ENCODE assay signal across 12 mouse cellular contexts in the genomic region with DNA sequence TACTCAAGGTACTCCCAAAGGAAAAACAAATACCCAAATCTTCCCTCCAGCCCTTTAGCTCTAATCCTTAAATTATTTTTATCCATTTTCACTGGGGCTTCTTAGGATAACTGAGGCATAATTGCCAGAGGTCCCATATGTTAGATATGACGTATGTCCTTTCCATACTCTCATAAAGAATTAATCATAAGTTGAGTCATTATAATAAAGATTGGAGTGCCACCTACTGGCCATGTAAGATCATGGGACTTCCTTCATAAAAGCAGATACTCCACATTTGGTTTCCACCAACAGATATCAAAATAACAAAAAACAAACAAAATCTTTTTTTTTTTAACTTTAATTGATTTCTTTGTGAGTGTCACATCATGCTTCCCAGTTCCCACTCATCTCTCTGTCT.
DNase-seq lines count a peak whose midpoint lies in the region; ATAC-seq and TF ChIP-seq lines count a peak whose summit lies in the region.
"Had no signal": no experiment of that assay in that cellular context is flagged by ENCODE, and none has a peak within 500 bp of the region (broad histone marks: within the 10 kb centered on the region; RNA-seq: fewer than 3 reads in every experiment).

No protein-coding gene starts in this region.

- no peak overlapping the region for H3K4me3 ChIP-seq in forebrain, postnatal 0 days (ENCODE audit: low read depth, low read length)
- no peak overlapping the region for H3K4me3 ChIP-seq in forebrain, embryonic 16.5 days (replicated peaks; ENCODE audit: low read length)
- no peak overlapping the region for H3K4me3 ChIP-seq in limb, embryonic 14.5 days (replicated peaks; ENCODE audit: low read length)
- H3K4me3 ChIP-seq in limb, embryonic 10.5 days, result no peak overlapping the region
- no peak overlapping the region for H3K4me3 ChIP-seq in midbrain, embryonic 15.5 days
- H3K4me3 ChIP-seq: limb, embryonic 12.5 days had no signal

- no peak overlapping the region for H3K4me2 ChIP-seq in forebrain, postnatal 0 days (ENCODE audit: low read depth)
- H3K4me2 ChIP-seq in forebrain, embryonic 16.5 days (ENCODE audit: low read length), result no peak overlapping the region
- no peak overlapping the region for H3K4me2 ChIP-seq in limb, embryonic 14.5 days (replicated peaks; ENCODE audit: low read depth, low read length, severe bottlenecking)
- no peak overlapping the region for H3K4me2 ChIP-seq in midbrain, embryonic 15.5 days
- H3K4me2 ChIP-seq: limb, embryonic 12.5 days had no signal

- peak; percentile 71 for TF ChIP-seq CTCF in forebrain, postnatal 0 days (IDR thresholded peaks at IDR 0.05; ENCODE audit: low read depth)

- H3K27me3 ChIP-seq in forebrain, postnatal 0 days (ENCODE audit: insufficient read depth, low read length), result no peaks in the 10 kb centered on the region
- no peaks in the 10 kb centered on the region for H3K27me3 ChIP-seq in forebrain, embryonic 16.5 days (replicated peaks; ENCODE audit: control insufficient read depth, insufficient read depth, low read length)
- H3K27me3 ChIP-seq in limb, embryonic 14.5 days (ENCODE audit: control insufficient read depth, insufficient read depth, low read length), result no peaks in the 10 kb centered on the region
- H3K27me3 ChIP-seq in limb, embryonic 10.5 days (ENCODE audit: low read depth, poor library complexity, severe bottlenecking), result no peaks in the 10 kb centered on the region
- H3K27me3 ChIP-seq in midbrain, embryonic 15.5 days (replicated peaks), result no peaks in the 10 kb centered on the region
- H3K27me3 ChIP-seq: limb, embryonic 12.5 days had no signal

- no peaks in the 10 kb centered on the region for H3K9me3 ChIP-seq in forebrain, postnatal 0 days (ENCODE audit: low read length)
- no peaks in the 10 kb centered on the region for H3K9me3 ChIP-seq in forebrain, embryonic 16.5 days (ENCODE audit: control insufficient read depth, low read length)
- no peaks in the 10 kb centered on the region for H3K9me3 ChIP-seq in limb, embryonic 14.5 days (ENCODE audit: control insufficient read depth, low read length)
- no peaks in the 10 kb centered on the region for H3K9me3 ChIP-seq in limb, embryonic 10.5 days (replicated peaks)
- H3K9me3 ChIP-seq in midbrain, embryonic 15.5 days, result no peaks in the 10 kb centered on the region
- H3K9me3 ChIP-seq: limb, embryonic 12.5 days had no signal

- no peak for TF ChIP-seq POLR2A in limb, embryonic 14.5 days (IDR thresholded peaks at IDR 0.05; ENCODE audit: borderline replicate concordance, extremely low read depth, insufficient read depth, insufficient read length)

- ATAC-seq in forebrain, postnatal 0 days, result no peak
- no peak for ATAC-seq in forebrain, embryonic 16.5 days
- ATAC-seq in limb, embryonic 14.5 days (ENCODE audit: low FRiP score, low read depth), result no peak
- peak; percentile 48; the same call in 1 of the 2 replicates for ATAC-seq in midbrain, embryonic 15.5 days (replicated peaks)

- H3K4me1 ChIP-seq in forebrain, postnatal 0 days (ENCODE audit: insufficient read depth), result no peaks in the 10 kb centered on the region
- H3K4me1 ChIP-seq in forebrain, embryonic 16.5 days (replicated peaks; ENCODE audit: control insufficient read depth, insufficient read depth, low read length), result no peaks in the 10 kb centered on the region; the same call in 1 of the 2 replicates
- no peaks in the 10 kb centered on the region for H3K4me1 ChIP-seq in limb, embryonic 14.5 days (ENCODE audit: control insufficient read depth, insufficient read depth, low read length)
- no peaks in the 10 kb centered on the region for H3K4me1 ChIP-seq in limb, embryonic 10.5 days
- H3K4me1 ChIP-seq in midbrain, embryonic 15.5 days, result no peaks in the 10 kb centered on the region
- H3K4me1 ChIP-seq: limb, embryonic 12.5 days had no signal

- no peaks in the 10 kb centered on the region for H3K36me3 ChIP-seq in forebrain, postnatal 0 days (ENCODE audit: insufficient read depth)
- no peaks in the 10 kb centered on the region for H3K36me3 ChIP-seq in forebrain, embryonic 16.5 days (ENCODE audit: control insufficient read depth, insufficient read depth)
- no peaks in the 10 kb centered on the region for H3K36me3 ChIP-seq in limb, embryonic 14.5 days (ENCODE audit: control insufficient read depth, insufficient read depth, low read length)
- H3K36me3 ChIP-seq in limb, embryonic 10.5 days, result no peaks in the 10 kb centered on the region
- H3K36me3 ChIP-seq in midbrain, embryonic 15.5 days (replicated peaks), result no peaks in the 10 kb centered on the region
- H3K36me3 ChIP-seq: limb, embryonic 12.5 days had no signal

- H3K27ac ChIP-seq in forebrain, postnatal 0 days (ENCODE audit: low read depth, low read length), result no peak overlapping the region
- no peak overlapping the region for H3K27ac ChIP-seq in forebrain, embryonic 16.5 days (ENCODE audit: low read length)
- H3K27ac ChIP-seq in limb, embryonic 14.5 days (replicated peaks; ENCODE audit: low read depth, low read length), result no peak overlapping the region
- no peak overlapping the region for H3K27ac ChIP-seq in limb, embryonic 10.5 days
- H3K27ac ChIP-seq in midbrain, embryonic 15.5 days, result no peak overlapping the region
- H3K27ac ChIP-seq: limb, embryonic 12.5 days had no signal

- H3K9ac ChIP-seq in forebrain, postnatal 0 days, result no peak overlapping the region
- H3K9ac ChIP-seq in forebrain, embryonic 16.5 days (replicated peaks; ENCODE audit: low read depth, low read length), result no peak overlapping the region
- no peak overlapping the region for H3K9ac ChIP-seq in limb, embryonic 14.5 days (ENCODE audit: low read depth, low read length, severe bottlenecking)
- H3K9ac ChIP-seq in midbrain, embryonic 15.5 days, result no peak overlapping the region
- H3K9ac ChIP-seq: limb, embryonic 12.5 days had no signal

- peak; percentile 74 for DNase-seq in forebrain, postnatal 0 days
- DNase-seq in limb, embryonic 14.5 days (ENCODE audit: low spot score), result peak; percentile 61
- no peak for DNase-seq in limb, embryonic 10.5 days (ENCODE audit: low spot score)
- peak; percentile 51 for DNase-seq in MN1 (ENCODE audit: low spot score)
- DNase-seq in thymus, postnatal 4 days, result no peak
- no peak for DNase-seq in urinary bladder, adult 2 months (ENCODE audit: low spot score)
- DNase-seq: heart, adult 18-20 months; right cerebral cortex, postnatal 25 days; thymus, postnatal 14 days had no signal

- 10% methylated on average over 1 of the region's 1 CpGs for WGBS in forebrain, postnatal 0 days
- 5% methylated on average over 1 of the region's 1 CpGs for WGBS in forebrain, embryonic 16.5 days
- 27% methylated on average over 1 of the region's 1 CpGs for WGBS in limb, embryonic 14.5 days
- 57% methylated on average over 1 of the region's 1 CpGs for WGBS in limb, embryonic 10.5 days
- 17% methylated on average over 1 of the region's 1 CpGs for WGBS in midbrain, embryonic 15.5 days

Comparison
In these comparisons a context has a peak if more than half of its experiments do, and no peak if none do; other contexts are left out.
1. DNase-seq: peak in forebrain, postnatal 0 days (single experiment), limb, embryonic 14.5 days (single experiment) and MN1 (single experiment); none in limb, embryonic 10.5 days (single experiment), thymus, postnatal 4 days (single experiment) and urinary bladder, adult 2 months (single experiment).